Mouse (Mus musculus): Measurements from ENCODE around the gene Nxph1.

The Nxph1 gene

DNA sequence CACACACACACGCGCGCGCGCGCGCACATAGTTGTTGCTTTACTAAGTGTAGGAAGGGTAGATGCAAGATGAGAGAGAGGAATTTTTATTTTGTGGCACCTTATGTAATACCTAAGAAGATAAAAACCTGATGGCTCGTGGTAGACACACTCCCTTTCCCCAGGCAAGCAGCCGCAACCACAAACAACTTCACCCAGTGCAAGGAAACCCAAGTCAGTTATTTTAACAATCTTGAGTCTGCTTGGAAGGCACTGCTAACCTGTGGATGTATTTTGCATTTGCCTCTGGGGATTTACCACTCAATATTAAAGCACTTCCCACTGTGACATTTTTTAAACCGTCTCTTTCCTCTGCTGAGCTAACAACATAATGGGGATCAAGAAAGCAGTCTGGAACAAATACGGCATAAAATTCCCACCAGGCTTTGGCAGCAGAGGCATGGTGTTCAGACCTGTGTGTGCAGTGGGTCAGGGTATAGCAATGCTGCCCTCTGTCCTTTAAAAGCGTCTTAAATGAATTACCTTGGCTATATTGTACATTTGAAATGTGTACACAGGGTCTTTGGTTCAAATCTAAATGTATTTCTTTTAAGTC is 176.2 kb downstream of the Nxph1 start:
- no peak for DNase-seq (ENCODE audit: low read depth, low spot score)

DNA sequence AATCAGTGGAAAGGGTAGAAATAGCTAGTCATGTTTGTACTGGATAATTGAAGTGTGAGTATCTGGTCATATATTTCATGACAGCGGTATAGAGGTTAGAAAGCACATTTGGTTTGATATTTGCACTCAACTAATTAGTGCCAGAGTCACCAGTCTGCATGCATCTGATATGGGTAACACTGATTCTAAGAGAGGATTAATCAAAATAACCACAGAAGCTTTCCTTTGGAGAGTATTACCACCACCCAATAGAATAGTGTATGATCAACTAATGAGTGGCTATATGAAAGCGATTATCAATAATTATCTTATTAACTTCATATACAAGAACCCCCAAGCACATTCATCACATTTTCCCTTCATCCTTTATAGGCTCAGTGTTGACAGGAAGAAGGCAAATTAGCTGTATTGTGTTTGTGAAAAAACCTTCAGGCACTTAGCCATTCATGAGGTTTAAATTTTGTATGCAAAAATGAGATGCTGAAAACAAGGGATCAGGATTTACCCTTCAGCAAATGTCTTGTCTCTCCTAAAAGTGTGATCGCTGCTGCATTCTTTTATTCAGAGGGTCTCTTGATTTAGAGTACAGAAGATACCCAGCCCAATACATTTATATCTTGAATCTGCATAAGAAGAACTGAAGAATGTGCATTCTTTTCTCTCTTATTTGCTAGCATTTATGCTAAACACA is 185.5 kb downstream of the Nxph1 start:
- no peak for DNase-seq (ENCODE audit: low read depth, low spot score)

DNA sequence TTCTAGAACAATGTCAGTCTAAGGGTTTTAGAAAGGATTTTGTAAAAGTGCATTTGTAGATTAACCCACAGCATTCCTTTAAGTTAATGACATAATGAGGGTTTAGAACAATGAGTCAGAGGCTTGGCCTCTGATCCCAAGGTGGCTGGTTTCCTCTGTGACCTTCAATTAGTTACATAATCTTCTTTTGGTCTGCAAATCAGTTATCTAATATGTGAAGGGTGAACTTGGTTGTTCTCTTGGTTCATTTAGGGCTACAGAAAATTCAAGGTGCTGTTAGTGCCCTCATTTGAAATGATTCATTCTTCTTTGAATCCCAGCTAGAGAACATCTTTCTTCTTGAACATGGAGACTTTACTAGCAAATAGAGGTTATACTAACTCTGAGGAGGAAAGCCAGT is 199.7 kb downstream of the Nxph1 start:
- DNase-seq (ENCODE audit: low read depth, low spot score), result no peak

DNA sequence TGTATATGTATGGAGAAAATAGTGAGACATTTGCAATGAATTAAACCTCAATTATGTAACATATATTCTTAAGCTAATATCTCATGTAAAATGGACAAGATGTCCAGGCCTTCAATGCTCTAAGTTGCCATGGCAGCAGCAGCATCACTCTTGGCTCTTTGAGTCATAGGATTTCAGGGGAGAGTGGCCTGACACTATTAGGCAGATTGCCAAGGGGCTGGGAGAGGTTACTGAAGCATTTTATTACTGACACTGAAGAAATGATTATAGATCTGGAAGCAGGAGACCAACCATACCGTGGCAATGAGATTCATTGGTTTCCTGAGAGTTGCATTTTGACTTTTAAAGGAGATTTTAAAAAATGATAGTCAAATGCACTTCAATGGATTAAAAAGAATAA is 201.6 kb downstream of the Nxph1 start:
- no peak for DNase-seq (ENCODE audit: low read depth, low spot score)

DNA sequence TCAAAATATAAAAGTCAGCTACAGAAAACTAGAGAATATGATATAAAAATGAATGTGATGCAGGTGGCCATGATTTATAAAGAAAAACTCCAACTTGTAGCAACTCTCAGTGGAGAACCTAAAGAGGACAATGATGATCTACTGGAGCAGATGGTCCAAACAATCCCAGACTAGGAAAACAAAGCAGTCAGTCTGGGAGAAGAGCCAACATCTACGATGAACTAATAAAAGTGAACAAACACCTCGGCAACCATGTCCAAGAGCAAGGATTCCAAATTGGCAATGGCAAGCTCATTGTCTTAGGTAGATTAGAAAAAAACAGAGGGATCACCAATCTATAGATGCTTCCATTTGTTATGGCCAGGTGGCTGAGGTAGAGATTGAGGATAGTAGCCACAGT is 211.0 kb downstream of the Nxph1 start:
- DNase-seq (ENCODE audit: low read depth, low spot score), result no peak

DNA sequence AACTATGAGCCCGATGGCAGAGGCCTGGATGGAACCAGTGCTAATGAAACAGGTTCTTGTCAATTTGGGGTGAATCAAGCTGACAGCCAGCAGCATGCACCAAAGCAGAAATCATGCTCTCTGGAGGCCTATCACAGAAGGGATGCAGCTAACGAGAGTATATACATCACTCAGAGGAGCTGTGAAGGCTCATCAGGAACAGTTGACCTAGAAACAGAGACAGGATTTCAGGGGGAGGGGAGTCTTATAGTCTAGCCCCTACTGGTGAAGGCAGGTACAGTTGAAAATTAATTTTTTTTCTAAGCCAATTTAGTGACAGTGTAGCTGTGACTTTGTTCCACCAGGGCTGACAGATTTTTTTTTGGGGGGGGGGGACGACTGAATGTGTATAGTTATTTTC is 234.2 kb downstream of the Nxph1 start:
- no peak for DNase-seq (ENCODE audit: low read depth, low spot score)

DNA sequence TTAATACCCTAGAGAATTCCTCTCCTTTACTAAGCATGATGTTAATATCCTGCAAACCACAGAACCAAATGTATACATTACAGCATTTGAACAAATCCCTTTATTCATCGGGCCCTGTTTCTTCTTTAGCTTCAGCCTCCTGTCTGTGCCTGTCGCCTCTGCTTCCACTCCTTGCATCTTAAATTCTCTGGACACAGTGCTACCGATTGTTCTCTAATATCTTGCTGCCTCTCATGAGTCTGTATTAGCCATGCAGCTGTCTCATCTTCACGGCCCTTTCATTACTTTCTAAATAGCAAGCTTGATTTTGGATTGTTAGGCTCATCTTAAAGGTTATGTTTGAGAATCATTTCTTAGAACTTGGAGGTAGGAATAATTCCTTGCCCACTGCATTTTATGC is 262.5 kb downstream of the Nxph1 start:
- no peak for DNase-seq (ENCODE audit: low read depth, low spot score)

DNA sequence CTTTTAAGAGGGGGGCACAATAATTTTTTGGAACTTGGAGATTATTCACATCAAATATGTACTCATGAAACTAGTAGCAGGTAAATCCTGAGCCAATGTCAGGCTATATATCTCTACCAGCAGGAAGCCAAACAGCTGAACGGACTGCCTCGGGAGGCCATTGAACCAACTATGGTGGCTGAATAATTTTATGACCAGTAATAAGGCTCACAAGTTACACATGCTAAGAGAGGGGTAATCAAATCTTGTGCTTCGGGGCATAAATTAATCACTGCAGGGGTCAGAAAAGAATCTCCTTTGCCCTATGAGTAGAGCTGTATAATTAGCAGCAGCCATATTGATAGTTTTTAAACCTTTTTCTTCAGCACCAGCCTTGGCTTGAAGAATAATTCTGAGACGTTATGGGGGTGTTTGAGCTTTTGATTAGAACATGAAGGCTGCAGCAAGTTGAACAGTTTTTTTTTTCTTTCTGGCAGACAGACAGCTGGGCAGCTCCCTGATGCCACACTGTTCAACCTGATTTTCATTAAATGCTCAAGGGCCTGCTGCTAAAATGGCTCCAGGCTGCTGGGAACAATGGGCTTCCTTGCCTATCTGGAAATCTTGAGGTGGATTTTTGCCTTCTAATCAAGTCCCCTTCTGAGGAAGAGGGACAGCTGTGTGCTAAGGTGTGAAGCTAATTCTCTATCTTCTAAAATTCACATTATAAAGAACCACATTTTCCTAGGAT is 272.7 kb downstream of the Nxph1 start:
- DNase-seq (ENCODE audit: low read depth, low spot score), result no peak

DNA sequence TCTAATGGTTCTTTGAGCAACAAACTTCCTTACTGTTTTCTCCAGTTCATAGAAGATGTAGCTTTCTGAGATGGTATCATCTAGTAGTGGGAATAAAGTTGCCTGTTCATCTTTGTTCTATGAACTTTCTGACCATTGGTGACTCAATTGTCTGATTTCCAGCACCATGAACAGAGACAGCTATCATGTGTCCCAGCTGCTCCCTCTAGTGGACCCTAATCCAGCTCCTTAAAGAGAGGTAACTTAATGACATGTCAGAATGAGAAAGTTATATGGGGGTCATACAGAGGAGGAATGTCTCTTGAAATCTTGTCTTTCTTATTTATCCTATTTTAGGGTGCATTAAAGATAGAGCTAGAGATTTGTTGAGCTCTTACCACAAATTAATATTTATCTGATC is 286.6 kb downstream of the Nxph1 start:
- peak; percentile 13 for DNase-seq (ENCODE audit: low read depth, low spot score)

DNA sequence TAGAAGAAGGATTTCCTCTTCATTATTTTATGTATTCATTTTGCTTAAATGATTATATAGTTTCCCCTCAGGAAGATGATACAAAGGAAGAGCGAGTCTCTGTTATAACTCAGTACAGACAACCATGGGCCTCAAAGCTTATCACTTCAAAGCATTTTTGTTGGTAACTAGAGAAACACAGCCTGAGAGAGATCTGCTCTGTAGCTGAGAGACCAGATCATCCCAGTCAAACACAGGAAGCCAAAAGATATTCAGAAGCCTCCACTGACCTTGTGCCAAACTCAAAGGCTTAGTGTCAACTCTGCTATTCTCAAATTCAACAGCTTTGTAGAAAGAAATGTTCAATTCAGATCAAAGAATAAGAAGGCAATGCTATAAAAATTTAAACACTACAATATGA is 319.8 kb downstream of the Nxph1 start:
- DNase-seq (ENCODE audit: low read depth, low spot score), result no peak
